Mouse (Mus musculus) hindbrain, postnatal 0 days (tissue): ENCODE measurements around the gene Fbxw8. TPM values are rescaled to one million over a fixed set of nuclear protein-coding genes. Genes with fewer than 3 reads are reported as not detected.

Source experiments
- ATAC-seq: fragments of 200-750 bp; cut with Nextera tagmentation; 2 replicates; pipeline ENCODE4 v1.8.0; 2017; ENCODE audit warnings: mild to moderate bottlenecking, moderate TSS enrichment, moderate library complexity
- DNase-seq: peaks from one replicate; pipeline ENCODE4 v3.0.0-alpha.2; 2015; ENCODE audit warnings: low spot score
- H3K27ac ChIP-seq: fragments of 300-500 bp; sonication (generic); 2 replicates; pipeline ENCODE4 v1.5.1; 2014; ENCODE audit warnings: mild to moderate bottlenecking
- H3K27me3 ChIP-seq: fragments of 300-500 bp; sonication (generic); 2 replicates; pipeline ENCODE4 v1.6.1; 2014; ENCODE audit warnings: low read length, mixed read lengths; ENCODE audit not compliant: insufficient read depth
- H3K36me3 ChIP-seq: fragments of 300-500 bp; sonication (generic); 2 replicates; pipeline ENCODE4 v1.6.1; 2014; ENCODE audit warnings: low read length, mixed read lengths; ENCODE audit not compliant: insufficient read depth
- H3K4me1 ChIP-seq: fragments of 300-500 bp; sonication (generic); 2 replicates; pipeline ENCODE4 v1.6.1; 2014; ENCODE audit warnings: antibody characterized with exemption, low read length, mixed read lengths; ENCODE audit not compliant: insufficient read depth
- H3K4me2 ChIP-seq: fragments of 300-500 bp; sonication (generic); 2 replicates; pipeline ENCODE4 v1.6.1; 2014; ENCODE audit warnings: low read depth, mild to moderate bottlenecking, low read length, moderate library complexity, mixed read lengths
- H3K4me3 ChIP-seq: fragments of 300-500 bp; sonication (generic); 2 replicates; pipeline ENCODE4 v1.5.1; 2014; ENCODE audit warnings: low read length
- H3K9ac ChIP-seq: fragments of 300-500 bp; sonication (generic); replicated peaks from 2 replicates; pipeline ENCODE4 v1.6.1; 2014; ENCODE audit warnings: mild to moderate bottlenecking, low read length, moderate library complexity, mixed read lengths
- H3K9me3 ChIP-seq: fragments of 300-500 bp; sonication (generic); 2 replicates; pipeline ENCODE4 v1.6.1; 2016; ENCODE audit warnings: low read length, mixed read lengths
- CTCF ChIP-seq: IDR thresholded peaks from 2 replicates; pipeline ENCODE4 v1.5.1; 2016; ENCODE audit warnings: antibody characterized with exemption, control low read depth, low read depth
- WGBS: fragments of 180-500 bp; shearing (Covaris S2); extraction: QIAGEN DNeasy Blood & Tissue Kit; methylation state at CpG from one replicate; pipeline ENCODE4 v1.1.7; 2014; 5-methylcytosine and 5-hydroxymethylcytosine counted together
- polyA plus RNA-seq: library from polyadenylated mRNA; unstranded; fragments of >200 nt; fragmentation: Nextera tagmentation; extraction: Ambion mirVana; gene quantifications from 2 replicates; pipeline ENCODE4 v1.2.1, GENCODE M21; 2015
- total RNA-seq: library from RNA; depleted of rRNA; stranded (reverse); fragments of >200 nt; gene quantifications from 2 replicates; pipeline ENCODE4 v1.2.3, GENCODE M21; 2014

Fbxw8 gene
- total and polyA plus RNA-seq, 2 experiments from 2014 or later: 18.0 to 57.5 TPM

- TF ChIP-seq CTCF: no peak
- ATAC-seq (peak; percentile 27; the same call in 1 of the 2 replicates), DNase-seq (no peak)
- Histone ChIP-seq H3K27me3 (peaks cover 34% of the 10 kb centered on the region), H3K27ac (no peak overlapping the region), H3K4me2 (peak overlapping the region; percentile 96), H3K36me3 (no peaks in the 10 kb centered on the region), H3K4me1 (peaks cover 8% of the 10 kb centered on the region), H3K9ac (peak overlapping the region; percentile 44; the same call in 1 of the 2 replicates), H3K4me3 (peak overlapping the region; percentile 59), H3K9me3 (no peaks in the 10 kb centered on the region)
- 2% methylated on average over 31 of the region's 39 CpGs for WGBS
Observed at GRCm38 (mm10) chr5:118027101-118027697, 128.1 kb downstream of the Fbxw8 start.

- Histone ChIP-seq H3K9me3 (no peaks in the 10 kb centered on the region), H3K4me3 (no peak overlapping the region), H3K9ac (no peak overlapping the region), H3K4me1 (peaks cover 8% of the 10 kb centered on the region), H3K27me3 (peaks cover 34% of the 10 kb centered on the region), H3K4me2 (0 out of 2 replicates have a peak overlapping the region, but pooled peaks have one; percentile 96), H3K27ac (no peak overlapping the region), H3K36me3 (no peaks in the 10 kb centered on the region)
- no peak for TF ChIP-seq CTCF
- WGBS: 5% methylated on average over 13 of the region's 13 CpGs
- ATAC-seq: no peak
- no peak for DNase-seq
Observed at GRCm38 (mm10) chr5:118026343-118026742, 128.9 kb downstream of the Fbxw8 start.

GRCm38 (mm10) chr5:118025880-118026279 lies 129.4 kb downstream of the Fbxw8 start:
- Histone ChIP-seq H3K9me3 (no peaks in the 10 kb centered on the region), H3K36me3 (no peaks in the 10 kb centered on the region), H3K4me2 (no peak overlapping the region), H3K27me3 (peaks cover 34% of the 10 kb centered on the region), H3K4me3 (no peak overlapping the region), H3K27ac (no peak overlapping the region), H3K4me1 (peaks cover 8% of the 10 kb centered on the region), H3K9ac (no peak overlapping the region)
- no peak for TF ChIP-seq CTCF
- ATAC-seq: no peak
- WGBS: 4% methylated on average over 12 of the region's 12 CpGs
- no peak for DNase-seq

- peaks cover 8% of the 10 kb centered on the region for H3K4me1 ChIP-seq
- DNase-seq: no peak
- H3K36me3 ChIP-seq: no peaks in the 10 kb centered on the region
- H3K9me3 ChIP-seq: no peaks in the 10 kb centered on the region
- no peak overlapping the region for H3K4me2 ChIP-seq
- H3K4me3 ChIP-seq: no peak overlapping the region
- H3K27me3 ChIP-seq: peaks cover 10% of the 10 kb centered on the region
- no peak overlapping the region for H3K9ac ChIP-seq
- no peak for ATAC-seq
- 88% methylated on average over 3 of the region's 3 CpGs for WGBS
- H3K27ac ChIP-seq: no peak overlapping the region
- no peak for TF ChIP-seq CTCF
Observed at GRCm38 (mm10) chr5:118023053-118023452, 132.2 kb downstream of the Fbxw8 start.

GRCm38 (mm10) chr5:118019905-118020304 lies 135.4 kb downstream of the Fbxw8 start:
- H3K4me1 ChIP-seq: peaks cover under 1% of the 10 kb centered on the region; the same call in 1 of the 2 replicates
- DNase-seq: no peak
- H3K27ac ChIP-seq: no peak overlapping the region
- no peaks in the 10 kb centered on the region for H3K9me3 ChIP-seq
- ATAC-seq: no peak
- no peak overlapping the region for H3K4me3 ChIP-seq
- no peak overlapping the region for H3K9ac ChIP-seq
- WGBS: 60% methylated on average over 11 of the region's 11 CpGs
- no peak overlapping the region for H3K4me2 ChIP-seq
- H3K27me3 ChIP-seq: no peaks in the 10 kb centered on the region
- no peaks in the 10 kb centered on the region for H3K36me3 ChIP-seq
- no peak for TF ChIP-seq CTCF

- no peak for TF ChIP-seq CTCF
- no peak overlapping the region for H3K4me3 ChIP-seq
- H3K36me3 ChIP-seq: no peaks in the 10 kb centered on the region
- H3K27me3 ChIP-seq: no peaks in the 10 kb centered on the region
- ATAC-seq (no peak), DNase-seq (no peak)
- H3K9me3 ChIP-seq: no peaks in the 10 kb centered on the region
- whole genome bisulfite sequencing: 60% methylated on average over 5 of the region's 5 CpGs
- H3K27ac ChIP-seq: no peak overlapping the region
- H3K4me2 ChIP-seq: no peak overlapping the region
- H3K4me1 ChIP-seq: peaks cover 3% of the 10 kb centered on the region; the same call in 1 of the 2 replicates
- H3K9ac ChIP-seq: no peak overlapping the region
Observed at GRCm38 (mm10) chr5:118017527-118017926, 137.7 kb downstream of the Fbxw8 start.

- DNase-seq (no peak), ATAC-seq (no peak)
Observed at GRCm38 (mm10) chr5:118015669-118016068, 139.6 kb downstream of the Fbxw8 start.

More at GRCm38 (mm10) chr5:118015669-118016068, 139.6 kb downstream of the Fbxw8 start:
- WGBS: 91% methylated on average over 2 of the region's 2 CpGs
- Histone ChIP-seq H3K27me3 (no peaks in the 10 kb centered on the region), H3K4me3 (no peak overlapping the region), H3K27ac (no peak overlapping the region), H3K9me3 (no peaks in the 10 kb centered on the region), H3K36me3 (peaks cover 5% of the 10 kb centered on the region; the same call in 1 of the 2 replicates), H3K9ac (no peak overlapping the region), H3K4me1 (peaks cover 3% of the 10 kb centered on the region; the same call in 1 of the 2 replicates), H3K4me2 (no peak overlapping the region)
- no peak for TF ChIP-seq CTCF
